In genomic region chr2:37940845-37941361, GRCm38 (mm10) we compare ENCODE assay signal across 26 mouse cellular contexts.
DNase-seq lines count a peak whose midpoint lies in the region; ATAC-seq and TF ChIP-seq lines count a peak whose summit lies in the region.
"Had no signal": no experiment of that assay in that cellular context is flagged by ENCODE, and none has a peak within 500 bp of the region (broad histone marks: within the 10 kb centered on the region; RNA-seq: fewer than 3 reads in every experiment).

No protein-coding gene starts in this region.

- H3K4me1 ChIP-seq in intestine, embryonic 14.5 days (replicated peaks; ENCODE audit: control insufficient read depth, insufficient read depth, low read length): no peaks in the 10 kb centered on the region
- H3K4me1 ChIP-seq in intestine, embryonic 15.5 days (replicated peaks): no peaks in the 10 kb centered on the region
- H3K4me1 ChIP-seq in MEL (ENCODE audit: control insufficient read depth in 1 of 2, insufficient read depth in 2 of 2, low read length in 2 of 2): peaks cover 11 to 20% of the 10 kb centered on the region in 2 experiments

- TF ChIP-seq RAD21 in MEL (IDR thresholded peaks at IDR 0.05; ENCODE audit: low read depth, low read length): no peak

- WGBS in intestine, embryonic 14.5 days: 94% methylated on average over 4 of the region's 4 CpGs
- WGBS in intestine, embryonic 15.5 days: 84% methylated on average over 4 of the region's 4 CpGs

- intact Hi-C loops in gastrocnemius, postnatal 36 days (cut with DNase I): no loop called here

- TF ChIP-seq CTCF in MEL (IDR thresholded peaks at IDR 0.05 in 2 of 3, conservative IDR thresholded peaks at IDR 0.05 in 1 of 3; ENCODE audit: control insufficient read depth in 1 of 3, insufficient read depth in 1 of 3, low read depth in 2 of 3, low read length in 3 of 3, poor library complexity in 1 of 3, severe bottlenecking in 1 of 3): no peak

- TF ChIP-seq POLR2A in MEL (IDR thresholded peaks at IDR 0.05; ENCODE audit: control insufficient read depth in 1 of 2, insufficient read depth in 1 of 2, low read depth in 1 of 2, low read length in 2 of 2, poor library complexity in 1 of 2): no peak

- no peaks in the 10 kb centered on the region for H3K9me3 ChIP-seq in intestine, embryonic 14.5 days (ENCODE audit: control insufficient read depth, low read length)
- H3K9me3 ChIP-seq in intestine, embryonic 15.5 days: no peaks in the 10 kb centered on the region
- no peaks in the 10 kb centered on the region for H3K9me3 ChIP-seq in MEL (replicated peaks; ENCODE audit: insufficient read depth, low read length)
- H3K9me3 ChIP-seq: embryonic facial prominence, embryonic 13.5 days; embryonic facial prominence, embryonic 15.5 days; forebrain, embryonic 10.5 days; forebrain, embryonic 12.5 days; G1E had no signal

- H3K4me2 ChIP-seq in intestine, embryonic 14.5 days (ENCODE audit: low read length): no peak overlapping the region
- no peak overlapping the region for H3K4me2 ChIP-seq in intestine, embryonic 15.5 days (replicated peaks)
- H3K4me2 ChIP-seq: embryonic facial prominence, embryonic 13.5 days; embryonic facial prominence, embryonic 15.5 days; forebrain, embryonic 12.5 days had no signal

- peak; percentile 83 to 89 for TF ChIP-seq EP300 in MEL (IDR thresholded peaks at IDR 0.05; ENCODE audit: low read depth in 1 of 2, low read length in 2 of 2)

- no peaks in the 10 kb centered on the region for H3K36me3 ChIP-seq in intestine, embryonic 14.5 days (ENCODE audit: control insufficient read depth, insufficient read depth, low read length)
- H3K36me3 ChIP-seq in intestine, embryonic 15.5 days: no peaks in the 10 kb centered on the region
- peaks cover 0 to 20% of the 10 kb centered on the region in 2 experiments; a peak in 2 of 4 replicates for H3K36me3 ChIP-seq in MEL (ENCODE audit: control insufficient read depth in 1 of 2, insufficient read depth in 2 of 2, low read length in 2 of 2)
- H3K36me3 ChIP-seq: embryonic facial prominence, embryonic 15.5 days had no signal

- no peak overlapping the region for H3K4me3 ChIP-seq in intestine, embryonic 14.5 days (ENCODE audit: low read depth, low read length)
- H3K4me3 ChIP-seq in intestine, embryonic 15.5 days (replicated peaks): no peak overlapping the region
- H3K4me3 ChIP-seq in MEL (ENCODE audit: control insufficient read depth in 1 of 2, insufficient read depth in 1 of 2, low read depth in 2 of 2, low read length in 2 of 2): no peak overlapping the region
- H3K4me3 ChIP-seq: embryonic facial prominence, embryonic 13.5 days; embryonic facial prominence, embryonic 15.5 days; erythroblast, embryonic 14.5 days; forebrain, embryonic 10.5 days; forebrain, embryonic 12.5 days had no signal

- no peak overlapping the region for H3K27ac ChIP-seq in intestine, embryonic 14.5 days (ENCODE audit: low read depth)
- no peak overlapping the region for H3K27ac ChIP-seq in intestine, embryonic 15.5 days
- peak overlapping the region; percentile 67 for H3K27ac ChIP-seq in MEL (ENCODE audit: control insufficient read depth, low read depth, low read length)
- H3K27ac ChIP-seq: embryonic facial prominence, embryonic 13.5 days; embryonic facial prominence, embryonic 15.5 days; forebrain, embryonic 10.5 days; forebrain, embryonic 12.5 days had no signal

- H3K27me3 ChIP-seq in intestine, embryonic 14.5 days (replicated peaks; ENCODE audit: control insufficient read depth, insufficient read depth, low read length): no peaks in the 10 kb centered on the region
- no peaks in the 10 kb centered on the region for H3K27me3 ChIP-seq in intestine, embryonic 15.5 days (replicated peaks)
- no peaks in the 10 kb centered on the region for H3K27me3 ChIP-seq in MEL (ENCODE audit: control insufficient read depth in 1 of 2, insufficient read depth in 2 of 2, low read length in 2 of 2)
- H3K27me3 ChIP-seq: CH12.LX; embryonic facial prominence, embryonic 13.5 days; embryonic facial prominence, embryonic 15.5 days; forebrain, embryonic 12.5 days had no signal

- no peak for ATAC-seq in intestine, embryonic 14.5 days (replicated peaks; ENCODE audit: low FRiP score, low TSS enrichment, low read depth)
- ATAC-seq in intestine, embryonic 15.5 days: no peak
- ATAC-seq in megakaryocyte-erythroid progenitor cell, adult 5-6 weeks (replicated peaks; ENCODE audit: low FRiP score, low TSS enrichment, poor library complexity, severe bottlenecking): peak; percentile 69
- ATAC-seq: CD4-positive, CD25-positive, alpha-beta regulatory T cell, adult 4 months; forebrain, embryonic 14.5 days; forebrain, embryonic 16.5 days had no signal

- H3K9ac ChIP-seq in intestine, embryonic 14.5 days (ENCODE audit: low read length): no peak overlapping the region
- H3K9ac ChIP-seq in intestine, embryonic 15.5 days: no peak overlapping the region
- no peak overlapping the region for H3K9ac ChIP-seq in MEL (ENCODE audit: control insufficient read depth, low read depth, low read length, poor library complexity, severe bottlenecking)
- H3K9ac ChIP-seq: embryonic facial prominence, embryonic 13.5 days; embryonic facial prominence, embryonic 15.5 days; forebrain, embryonic 12.5 days had no signal

- DNase-seq in intestine, embryonic 14.5 days (ENCODE audit: low spot score): peak; percentile 15
- DNase-seq in MEL (ENCODE audit: low read depth, low spot score): peak; percentile 65
- no peak for DNase-seq in gastrocnemius, postnatal 36 days
- DNase-seq: adrenal gland, adult 2 months; adrenal gland, postnatal 10 days; adrenal gland, postnatal 25 days; B cell, adult 2 months; cerebellum, adult 11 months; cerebellum, adult 18-20 months; cerebellum, adult 8-10 months; cerebellum, adult 9-11 months; cerebellum, postnatal 14 days; cerebellum, postnatal 36 days; embryo, embryonic 11 days had no signal

- no peaks in the 10 kb centered on the region for H3K79me2 ChIP-seq in MEL (ENCODE audit: control insufficient read depth, insufficient read depth, low read length, poor library complexity)

TF ChIP-seq in MEL, 35 proteins besides CTCF, POLR2A, EP300 and RAD21:
- TF ChIP-seq ETS1 (IDR thresholded peaks at IDR 0.05; ENCODE audit: low read depth, low read length) (peak; percentile 80), TCF12 (IDR thresholded peaks at IDR 0.05; ENCODE audit: low read depth, low read length) (peak; percentile 89), HCFC1 (IDR thresholded peaks at IDR 0.05; ENCODE audit: low read depth, low read length) (no peak), MYB (IDR thresholded peaks at IDR 0.05; ENCODE audit: low read depth, low read length) (peak; percentile 38; the same call in 1 of the 2 replicates), E2F4 (IDR thresholded peaks at IDR 0.05; ENCODE audit: borderline replicate concordance, low read depth, low read length) (no peak), USF2 (IDR thresholded peaks at IDR 0.05; ENCODE audit: borderline replicate concordance in 1 of 2, insufficient read depth in 1 of 2, low read depth in 1 of 2, low read length in 2 of 2) (no peak), ELF1 (IDR thresholded peaks at IDR 0.05; ENCODE audit: low read depth, low read length) (no peak), NRF1 (IDR thresholded peaks at IDR 0.05; ENCODE audit: insufficient read depth, low read depth, low read length, poor library complexity, severe bottlenecking) (no peak), SIN3A (IDR thresholded peaks at IDR 0.05; ENCODE audit: low read length) (peak; percentile 68), BHLHE40 (IDR thresholded peaks at IDR 0.05; ENCODE audit: borderline replicate concordance, low read depth, low read length) (peak; percentile 54; the same call in 1 of the 2 replicates), MYC (IDR thresholded peaks at IDR 0.05; ENCODE audit: low read depth, low read length) (no peak), ZKSCAN1 (IDR thresholded peaks at IDR 0.05; ENCODE audit: low read depth, low read length) (no peak), MAZ (IDR thresholded peaks at IDR 0.05; ENCODE audit: low read depth, low read length) (no peak), ZNF384 (IDR thresholded peaks at IDR 0.05; ENCODE audit: low read depth, low read length) (no peak), MAFK (IDR thresholded peaks at IDR 0.05; ENCODE audit: borderline replicate concordance, low read depth, low read length) (peak; percentile 34; the same call in 1 of the 2 replicates), SMC3 (IDR thresholded peaks at IDR 0.05; ENCODE audit: low read depth, low read length) (no peak), GATA1 (IDR thresholded peaks at IDR 0.05; ENCODE audit: low read depth, low read length) (peak; percentile 89), MEF2A (IDR thresholded peaks at IDR 0.05; ENCODE audit: extremely low read depth, insufficient replicate concordance, low read depth, low read length, poor library complexity, severe bottlenecking) (peak; percentile 33; the same call in 1 of the 2 replicates), MAX (IDR thresholded peaks at IDR 0.05; ENCODE audit: low read length) (peak; percentile 47; the same call in 1 of the 2 replicates), UBTF (IDR thresholded peaks at IDR 0.05; ENCODE audit: borderline replicate concordance, insufficient read depth, low read depth, low read length) (no peak), RCOR1 (IDR thresholded peaks at IDR 0.05; ENCODE audit: low read depth, low read length) (peak; percentile 66)

Comparison
In these comparisons a context has a peak if more than half of its experiments do, and no peak if none do; other contexts are left out.
1. DNase-seq: peak in intestine, embryonic 14.5 days (single experiment) and MEL (single experiment); none in gastrocnemius, postnatal 36 days (0 of 2).